Mouse (Mus musculus): ENCODE data around the gene Atp6v0b.

Gene Atp6v0b

DNA sequence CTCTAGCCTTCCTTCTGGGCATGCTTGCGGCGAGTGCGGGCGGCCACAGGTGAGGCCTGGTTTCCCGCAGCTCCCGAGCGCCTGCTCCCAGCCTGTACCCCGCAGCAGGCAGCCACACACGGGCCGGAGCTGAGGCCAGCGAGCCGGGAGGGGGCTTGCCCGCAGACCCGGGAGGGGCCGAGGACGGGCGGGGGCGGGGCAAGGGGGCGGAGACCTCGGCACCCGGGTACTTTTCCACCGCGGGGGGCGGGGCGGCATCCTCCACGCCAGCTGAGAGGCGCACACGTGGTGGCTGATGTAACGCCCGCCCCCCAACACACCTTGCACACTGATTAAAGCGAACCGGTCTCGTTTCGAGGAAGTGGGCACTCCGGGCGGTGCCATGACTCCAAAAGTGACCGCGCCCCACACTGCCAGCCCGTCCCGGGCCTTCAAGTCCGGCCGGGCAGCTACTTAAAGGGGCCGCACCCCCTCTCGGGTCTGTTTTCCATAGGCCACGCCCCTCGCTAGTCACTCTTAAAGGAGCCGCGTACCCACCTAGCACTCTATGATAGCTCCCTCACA lies 50.8 kb downstream of the Atp6v0b start:
- DNase-seq (ENCODE audit: low spot score), result peak; percentile 93

DNA sequence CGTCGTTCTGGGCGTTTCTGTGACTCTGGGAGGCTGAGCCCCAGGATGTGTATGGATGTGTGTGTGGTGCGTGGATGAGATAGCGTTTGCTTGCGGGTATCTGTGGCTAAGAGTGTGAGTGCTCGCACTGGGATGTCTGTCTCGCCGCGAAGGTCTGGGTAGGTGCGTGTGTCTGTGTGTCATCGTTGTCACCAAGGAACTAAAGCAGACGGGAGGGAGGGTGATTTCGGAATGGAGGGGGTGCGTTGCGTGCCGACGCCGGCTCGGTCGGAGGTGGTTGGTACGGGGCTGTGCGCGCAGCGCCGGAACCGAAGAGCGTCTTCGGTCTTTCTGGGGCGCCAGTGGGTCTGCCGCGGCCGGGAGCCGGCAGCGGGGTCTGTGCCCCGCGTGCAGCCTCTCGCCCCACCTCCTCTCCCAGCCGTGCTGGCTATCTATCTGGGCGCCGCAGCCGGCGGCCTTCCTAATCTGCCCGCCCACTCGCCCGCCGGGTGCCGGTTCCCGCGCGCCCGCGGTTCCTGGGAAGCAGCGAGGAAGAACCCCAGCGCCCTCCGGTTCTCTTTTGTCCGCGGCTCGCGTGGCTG lies 51.5 kb downstream of the Atp6v0b start:
- no peak for DNase-seq (ENCODE audit: low spot score)

DNA sequence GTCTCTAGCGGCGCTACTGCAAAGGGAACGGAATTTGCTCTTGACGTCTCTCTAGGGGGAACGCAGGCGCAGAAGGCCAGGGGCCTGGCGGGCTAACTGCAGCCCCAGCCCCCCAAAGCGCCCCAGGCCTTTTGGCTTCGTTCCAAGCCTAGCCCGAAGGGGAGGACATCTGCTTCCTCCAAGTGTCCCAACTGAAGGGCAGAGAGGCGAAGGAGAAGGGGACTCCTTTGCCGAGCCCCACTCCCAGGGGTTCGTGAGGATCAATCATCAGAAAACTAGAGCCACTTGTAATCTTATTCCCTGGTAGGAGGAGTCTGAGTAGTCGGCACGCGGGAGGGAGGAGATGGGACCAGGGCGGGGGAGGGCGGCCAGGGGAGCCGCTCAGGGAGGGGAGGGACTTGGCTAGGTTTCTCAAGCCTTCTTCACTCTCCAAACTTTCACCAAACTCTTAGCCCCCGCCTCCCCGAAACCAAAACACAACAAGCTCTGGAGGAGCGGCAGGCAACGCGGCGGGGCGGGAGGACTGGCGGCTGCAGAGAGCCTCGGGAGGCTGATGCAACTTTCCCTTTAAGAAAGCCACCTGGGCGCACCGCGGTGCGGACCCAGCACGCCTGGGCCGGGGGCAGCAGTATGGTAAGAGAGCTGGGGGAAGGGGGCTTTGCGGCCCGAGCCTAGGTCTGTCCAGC lies 52.1 kb downstream of the Atp6v0b start:
- peak; percentile 89 for DNase-seq (ENCODE audit: low spot score)

DNA sequence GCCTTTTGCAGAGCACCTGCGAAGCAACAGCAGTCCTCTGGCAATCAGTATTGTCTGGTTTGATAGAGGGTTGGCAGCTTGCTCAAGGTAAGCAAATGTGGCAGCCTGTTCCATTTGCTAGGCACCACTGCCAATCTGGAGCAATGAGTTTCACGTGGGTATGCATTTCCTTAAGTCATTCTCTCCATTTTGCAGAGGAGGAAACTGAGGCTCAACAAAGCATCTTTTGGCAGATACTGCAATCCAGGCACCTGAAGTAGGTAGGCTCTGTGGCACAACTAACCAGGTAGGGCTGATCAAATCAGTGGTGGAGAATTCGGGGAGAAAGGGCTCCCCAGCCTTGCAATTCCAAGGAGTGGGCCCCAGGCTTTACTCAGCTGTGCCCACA lies 52.7 kb downstream of the Atp6v0b start, which contains the start of gene Slc6a9:
Gene Slc6a9 (plus strand): TSS at position 50 of the 388 bp plus-strand sequence.
- DNase-seq (ENCODE audit: low spot score), result no peak

Data from lung, postnatal 25 days (tissue).